Mouse (Mus musculus) CH12.LX (cell line): ENCODE measurements around the gene Glra3.

ENCODE experiments used
- POLR2A ChIP-seq: IDR thresholded peaks from 2 replicates; pipeline ENCODE4 v1.6.1; 2011; ENCODE audit warnings: low read depth, mild to moderate bottlenecking, improper control_type of control experiment, low read length
- RCOR1 ChIP-seq: conservative IDR thresholded peaks from 2 replicates; pipeline ENCODE4 v1.6.1; 2012; ENCODE audit warnings: low read depth, mild to moderate bottlenecking, inconsistent platforms, low read length, improper control_type of control experiment

DNA sequence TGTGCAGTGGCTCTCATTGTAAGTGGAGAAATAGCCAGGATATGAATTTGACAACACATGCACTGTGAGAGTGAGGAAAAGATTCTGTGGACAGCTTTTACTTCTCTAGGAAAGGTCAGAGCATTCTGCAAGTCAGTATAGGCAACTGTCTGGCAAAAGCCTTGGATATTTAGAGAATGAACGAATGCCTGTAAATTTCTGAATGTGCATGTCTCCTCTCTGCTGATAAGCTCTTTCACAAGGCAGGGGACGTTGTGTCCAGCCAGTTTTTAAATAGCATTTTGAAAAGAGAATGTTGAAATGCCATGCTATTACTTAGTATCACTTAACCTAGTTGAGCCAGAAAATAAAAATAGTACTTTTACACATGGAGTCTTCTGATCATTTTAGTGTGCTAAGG lies 114.1 kb downstream of the Glra3 start:
- TF ChIP-seq RCOR1 = no peak
- no peak for TF ChIP-seq POLR2A
